ENCODE assay signal across 10 mouse cellular contexts in genomic region chr2:92390206-92390930, GRCm38 (mm10). TPM values are rescaled to one million over a fixed set of nuclear protein-coding genes. Genes with fewer than 3 reads are reported as not detected.
DNase-seq lines count a peak whose midpoint lies in the region; ATAC-seq lines count a peak whose summit lies in the region.
"Had no signal": no experiment of that assay in that cellular context is flagged by ENCODE, and none has a peak within 500 bp of the region (broad histone marks: within the 10 kb centered on the region; RNA-seq: fewer than 3 reads in every experiment).

No protein-coding gene starts in this region.

- DNase-seq in forebrain, embryonic 10.5 days (ENCODE audit: extremely low spot score, low spot score) = no peak
- DNase-seq in 3T3-L1 (ENCODE audit: low read depth, low spot score) = peak; percentile 67
- DNase-seq in lung, postnatal 36 days = peak; percentile 81
- no peak for DNase-seq in adrenal gland, adult 18-20 months (ENCODE audit: low spot score in 2 of 2)
- no peak for DNase-seq in layer of hippocampus, adult 8-10 months (ENCODE audit: low spot score in 2 of 2)
- no peak for DNase-seq in adrenal gland, adult 8-10 months

- no peak overlapping the region; the same call in 1 of the 2 replicates for H3K4me2 ChIP-seq in forebrain, embryonic 16.5 days (ENCODE audit: low read length)
- peak overlapping the region; percentile 66; the same call in 1 of the 2 replicates for H3K4me2 ChIP-seq in forebrain, embryonic 15.5 days (replicated peaks)

- no peak overlapping the region for H3K9ac ChIP-seq in forebrain, embryonic 16.5 days (replicated peaks; ENCODE audit: low read depth, low read length)
- no peak overlapping the region for H3K9ac ChIP-seq in forebrain, embryonic 15.5 days (replicated peaks)

- peak overlapping the region; percentile 90 for H3K4me3 ChIP-seq in forebrain, embryonic 10.5 days
- H3K4me3 ChIP-seq in forebrain, embryonic 16.5 days (replicated peaks; ENCODE audit: low read length) = no peak overlapping the region
- H3K4me3 ChIP-seq in forebrain, embryonic 15.5 days = no peak overlapping the region

- 82% methylated on average over 6 of the region's 6 CpGs for WGBS in forebrain, embryonic 10.5 days
- WGBS in forebrain, embryonic 16.5 days = 72% methylated on average over 6 of the region's 6 CpGs
- 70% methylated on average over 6 of the region's 6 CpGs for whole genome bisulfite sequencing in forebrain, embryonic 15.5 days

- H3K36me3 ChIP-seq in forebrain, embryonic 10.5 days (replicated peaks) = peaks cover 34% of the 10 kb centered on the region
- peaks cover 13% of the 10 kb centered on the region for H3K36me3 ChIP-seq in forebrain, embryonic 16.5 days (ENCODE audit: control insufficient read depth, insufficient read depth)
- H3K36me3 ChIP-seq in forebrain, embryonic 15.5 days = peaks cover 20% of the 10 kb centered on the region

- H3K4me1 ChIP-seq in forebrain, embryonic 10.5 days = peaks cover 68% of the 10 kb centered on the region
- H3K4me1 ChIP-seq in forebrain, embryonic 16.5 days (replicated peaks; ENCODE audit: control insufficient read depth, insufficient read depth, low read length) = peaks cover 48% of the 10 kb centered on the region
- peaks cover 57% of the 10 kb centered on the region for H3K4me1 ChIP-seq in forebrain, embryonic 15.5 days

- peak overlapping the region; percentile 89 for H3K27ac ChIP-seq in forebrain, embryonic 10.5 days
- no peak overlapping the region for H3K27ac ChIP-seq in forebrain, embryonic 16.5 days (ENCODE audit: low read length)
- peak overlapping the region; percentile 93 for H3K27ac ChIP-seq in forebrain, embryonic 15.5 days (replicated peaks)
- H3K27ac ChIP-seq: macrophage had no signal

- ATAC-seq in forebrain, embryonic 16.5 days = no peak
- ATAC-seq in forebrain, embryonic 15.5 days (replicated peaks) = no peak
- ATAC-seq: CD4-positive, CD25-positive, alpha-beta regulatory T cell, adult 4 months had no signal

- peaks cover 14% of the 10 kb centered on the region for H3K27me3 ChIP-seq in forebrain, embryonic 10.5 days (ENCODE audit: poor library complexity, severe bottlenecking)
- H3K27me3 ChIP-seq in forebrain, embryonic 16.5 days (replicated peaks; ENCODE audit: control insufficient read depth, insufficient read depth, low read length) = no peaks in the 10 kb centered on the region
- no peaks in the 10 kb centered on the region for H3K27me3 ChIP-seq in forebrain, embryonic 15.5 days

- H3K9me3 ChIP-seq in forebrain, embryonic 10.5 days = no peaks in the 10 kb centered on the region
- H3K9me3 ChIP-seq in forebrain, embryonic 16.5 days (ENCODE audit: control insufficient read depth, low read length) = no peaks in the 10 kb centered on the region
- H3K9me3 ChIP-seq in forebrain, embryonic 15.5 days = no peaks in the 10 kb centered on the region

RNA-seq across cellular contexts. Expression of gene 1700029I15Rik, which starts 8.0 kb away (rescaled TPM):
- 3.9 and 4.4 TPM in 2 replicates for polyA plus RNA-seq in forebrain, embryonic 10.5 days (2016; fragmentation: Nextera tagmentation; extraction: Ambion mirVana)
- polyA plus RNA-seq in forebrain, embryonic 16.5 days (2015; fragmentation: Nextera tagmentation; extraction: Ambion mirVana) = 5.7 and 8.6 TPM in 2 replicates
- 6.8 and 10.6 TPM in 2 replicates for polyA plus RNA-seq in forebrain, embryonic 15.5 days (2015; fragmentation: Nextera tagmentation; extraction: Ambion mirVana)
- total RNA-seq in adrenal gland, adult 18-20 months (2021) = 10 to 100 TPM in 1 of 2 experiments, 1 to 10 TPM in 1; 6.6 to 15.3 TPM
- 1 to 10 TPM; 4.4 to 8.1 (median 6.4) TPM for total RNA-seq in layer of hippocampus, adult 8-10 months (2022)
- 10 to 100 TPM in 2 of 4 experiments, 1 to 10 TPM in 2; 8.0 to 18.6 (median 10.3) TPM for total RNA-seq in adrenal gland, adult 8-10 months (2022)

RNA-seq across cellular contexts. Expression of gene Mapk8ip1, which starts 10.7 kb away (rescaled TPM):
- 47.0 and 48.1 TPM in 2 replicates for polyA plus RNA-seq in forebrain, embryonic 10.5 days (2016; fragmentation: Nextera tagmentation; extraction: Ambion mirVana)
- 101 TPM in 2 replicates for polyA plus RNA-seq in forebrain, embryonic 16.5 days (2015; fragmentation: Nextera tagmentation; extraction: Ambion mirVana)
- polyA plus RNA-seq in forebrain, embryonic 15.5 days (2015; fragmentation: Nextera tagmentation; extraction: Ambion mirVana) = 119 and 120 TPM in 2 replicates
- total RNA-seq in adrenal gland, adult 18-20 months (2021) = 10 to 100 TPM; 29.6 to 32.3 TPM
- total RNA-seq in layer of hippocampus, adult 8-10 months (2022) = 100 to 1,000 TPM; 287 to 306 (median 298) TPM
- total RNA-seq in adrenal gland, adult 8-10 months (2022) = 10 to 100 TPM; 34.6 to 43.3 (median 38.7) TPM

RNA-seq across cellular contexts. Expression of gene Large2, which starts 15.7 kb away (rescaled TPM):
- polyA plus RNA-seq in forebrain, embryonic 10.5 days (2016; fragmentation: Nextera tagmentation; extraction: Ambion mirVana) = 31.9 and 33.5 TPM in 2 replicates
- polyA plus RNA-seq in forebrain, embryonic 16.5 days (2015; fragmentation: Nextera tagmentation; extraction: Ambion mirVana) = 1.4 and 2.4 TPM in 2 replicates
- polyA plus RNA-seq in forebrain, embryonic 15.5 days (2015; fragmentation: Nextera tagmentation; extraction: Ambion mirVana) = 1.5 and 2.6 TPM in 2 replicates
- 1 to 10 TPM in 1 of 2 experiments, not detected in 1; 2.7 TPM for total RNA-seq in adrenal gland, adult 18-20 months (2021)
- 1 to 10 TPM in 3 of 4 experiments, under 1 TPM in 1; 0.54 to 1.9 (median 1.2) TPM for total RNA-seq in layer of hippocampus, adult 8-10 months (2022)
- 1 to 10 TPM in 3 of 4 experiments, under 1 TPM in 1; 0.40 to 4.6 (median 2.1) TPM for total RNA-seq in adrenal gland, adult 8-10 months (2022)
- polyA plus RNA-seq: CD4-positive, CD25-positive, alpha-beta regulatory T cell, adult 4 months; macrophage had no signal

RNA-seq across cellular contexts. Expression of gene Pex16, which starts 15.9 kb away (rescaled TPM):
- 23.8 and 24.6 TPM in 2 replicates for polyA plus RNA-seq in forebrain, embryonic 10.5 days (2016; fragmentation: Nextera tagmentation; extraction: Ambion mirVana)
- 38.3 and 42.0 TPM in 2 replicates for polyA plus RNA-seq in forebrain, embryonic 16.5 days (2015; fragmentation: Nextera tagmentation; extraction: Ambion mirVana)
- polyA plus RNA-seq in forebrain, embryonic 15.5 days (2015; fragmentation: Nextera tagmentation; extraction: Ambion mirVana) = 36.8 and 41.2 TPM in 2 replicates
- 100 to 1,000 TPM in 1 of 2 experiments, 10 to 100 TPM in 1; 90.6 to 183 TPM for total RNA-seq in adrenal gland, adult 18-20 months (2021)
- 10 to 100 TPM; 31.2 to 36.1 (median 33.9) TPM for total RNA-seq in layer of hippocampus, adult 8-10 months (2022)
- 100 to 1,000 TPM in 2 of 4 experiments, 10 to 100 TPM in 2; 63.1 to 281 (median 138) TPM for total RNA-seq in adrenal gland, adult 8-10 months (2022)

RNA-seq across cellular contexts. Expression of gene Cry2, which starts 43.5 kb away (rescaled TPM):
- polyA plus RNA-seq in forebrain, embryonic 10.5 days (2016; fragmentation: Nextera tagmentation; extraction: Ambion mirVana) = 25.5 and 27.3 TPM in 2 replicates
- polyA plus RNA-seq in forebrain, embryonic 16.5 days (2015; fragmentation: Nextera tagmentation; extraction: Ambion mirVana) = 40.1 and 46.8 TPM in 2 replicates
- polyA plus RNA-seq in forebrain, embryonic 15.5 days (2015; fragmentation: Nextera tagmentation; extraction: Ambion mirVana) = 37.0 and 37.2 TPM in 2 replicates
- total RNA-seq in adrenal gland, adult 18-20 months (2021) = 10 to 100 TPM; 20.6 to 46.2 TPM
- 100 to 1,000 TPM; 105 to 117 (median 110) TPM for total RNA-seq in layer of hippocampus, adult 8-10 months (2022)
- total RNA-seq in adrenal gland, adult 8-10 months (2022) = 10 to 100 TPM; 44.0 to 57.9 (median 47.5) TPM

Comparison
In these comparisons a context has a peak if more than half of its experiments do, and no peak if none do; other contexts are left out.
1. DNase-seq: peak in 3T3-L1 (single experiment) and lung, postnatal 36 days (single experiment); none in forebrain, embryonic 10.5 days (single experiment), adrenal gland, adult 18-20 months (0 of 2), layer of hippocampus, adult 8-10 months (0 of 2) and adrenal gland, adult 8-10 months (single experiment).
2. RNA of gene Mapk8ip1, which starts 10.7 kb away (total RNA-seq): 287 to 306 TPM in layer of hippocampus, adult 8-10 months; 34.6 to 43.3 TPM in adrenal gland, adult 8-10 months and 29.6 to 32.3 TPM in adrenal gland, adult 18-20 months; every median in the first group is over 4 times any median in the second.